23 mouse cellular contexts compared by ENCODE assay signal in the genomic region with DNA sequence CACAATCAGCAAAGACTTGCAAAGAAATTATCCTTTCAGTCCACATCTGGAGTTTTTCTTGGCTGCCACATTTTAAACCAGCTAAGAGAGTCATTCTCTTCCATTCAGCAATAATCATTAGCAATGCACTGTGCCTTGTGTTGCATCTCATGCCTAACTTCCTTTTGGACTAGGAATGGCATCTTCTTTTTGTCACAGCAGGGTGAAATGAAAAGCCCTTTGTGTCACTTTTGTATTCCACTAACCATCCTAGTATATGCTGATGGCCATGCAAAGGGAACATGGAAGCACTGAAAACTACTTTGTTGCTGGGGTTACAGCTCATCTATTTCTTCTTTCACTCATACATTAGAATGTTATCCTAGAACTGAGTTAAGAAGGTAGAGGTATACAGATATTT. TPM values are rescaled to one million over a fixed set of nuclear protein-coding genes. Genes with fewer than 3 reads are reported as not detected.
"Had no signal": no experiment of that assay in that cellular context is flagged by ENCODE, and none has a peak within 500 bp of the region (broad histone marks: within the 10 kb centered on the region; RNA-seq: fewer than 3 reads in every experiment).

No protein-coding gene starts in this region.

- H3K4me2 ChIP-seq: limb, embryonic 12.5 days; limb, embryonic 15.5 days; liver, embryonic 11.5 days; lung, embryonic 14.5 days; midbrain, embryonic 15.5 days; neural tube, embryonic 12.5 days; neural tube, embryonic 15.5 days; stomach, embryonic 15.5 days had no signal

- H3K4me3 ChIP-seq: limb, embryonic 12.5 days; limb, embryonic 15.5 days; megakaryocyte, embryonic 14.5 days; midbrain, embryonic 10.5 days; midbrain, embryonic 15.5 days; neural tube, embryonic 12.5 days; neural tube, embryonic 15.5 days; stomach, embryonic 15.5 days had no signal

- DNase-seq: kidney, adult 9 months; kidney, postnatal 14 days; kidney, postnatal 4 days; left cerebral cortex, postnatal 4 days; liver, postnatal 0 days; lung, postnatal 36 days; right cerebral cortex, adult 18-20 months; right cerebral cortex, postnatal 25 days; spleen, adult 18-20 months; thymus, adult 2 months; thymus, postnatal 25 days had no signal

- H3K9ac ChIP-seq: limb, embryonic 12.5 days; limb, embryonic 15.5 days; liver, embryonic 14.5 days; liver, postnatal 0 days; lung, embryonic 14.5 days; midbrain, embryonic 15.5 days; neural tube, embryonic 12.5 days; neural tube, embryonic 15.5 days; stomach, embryonic 15.5 days had no signal

- H3K27ac ChIP-seq: limb, embryonic 12.5 days; limb, embryonic 15.5 days; liver, embryonic 14.5 days; midbrain, embryonic 10.5 days; midbrain, embryonic 15.5 days; neural tube, embryonic 12.5 days; neural tube, embryonic 15.5 days; stomach, embryonic 15.5 days had no signal

- ATAC-seq: liver, postnatal 0 days; lung, postnatal 0 days; midbrain, embryonic 15.5 days had no signal

- H3K36me3 ChIP-seq: limb, embryonic 12.5 days; limb, embryonic 15.5 days; midbrain, embryonic 10.5 days; midbrain, embryonic 15.5 days; neural tube, embryonic 12.5 days; neural tube, embryonic 15.5 days; stomach, embryonic 15.5 days had no signal

- H3K9me3 ChIP-seq: limb, embryonic 12.5 days; limb, embryonic 15.5 days; megakaryocyte, embryonic 14.5 days; midbrain, embryonic 10.5 days; midbrain, embryonic 15.5 days; neural tube, embryonic 12.5 days; neural tube, embryonic 15.5 days; stomach, embryonic 15.5 days had no signal

- H3K27me3 ChIP-seq: limb, embryonic 12.5 days; limb, embryonic 15.5 days; megakaryocyte, embryonic 14.5 days; midbrain, embryonic 15.5 days; neural tube, embryonic 12.5 days; neural tube, embryonic 15.5 days; stomach, embryonic 15.5 days had no signal

- H3K4me1 ChIP-seq: limb, embryonic 12.5 days; limb, embryonic 15.5 days; midbrain, embryonic 15.5 days; neural tube, embryonic 12.5 days; neural tube, embryonic 15.5 days; stomach, embryonic 15.5 days had no signal

RNA-seq across cellular contexts. Expression of a gene that starts 59.8 kb away (rescaled TPM):
- polyA plus RNA-seq: liver, postnatal 0 days; midbrain, embryonic 10.5 days; midbrain, embryonic 15.5 days had no signal
